Mouse (Mus musculus): ENCODE measurements around the gene Slc7a11. TPM values are rescaled to one million over a fixed set of nuclear protein-coding genes. Genes with fewer than 3 reads are reported as not detected.

The Slc7a11 gene
- polyA plus RNA-seq, 1 experiment from 2014 or later, result 0.26 TPM

GRCm38 (mm10) chr3:50302648-50303047 lies 140.8 kb downstream of the Slc7a11 start:
- Histone ChIP-seq H3K9ac (ENCODE audit: low read length) (no peak overlapping the region), H3K4me2 (ENCODE audit: low read depth, low read length) (no peak overlapping the region), H3K4me3 (replicated peaks; ENCODE audit: low read length) (no peak overlapping the region), H3K27me3 (ENCODE audit: control insufficient read depth, insufficient read depth, low read length) (no peaks in the 10 kb centered on the region), H3K4me1 (ENCODE audit: control insufficient read depth, insufficient read depth, low read length) (no peaks in the 10 kb centered on the region), H3K27ac (ENCODE audit: low read length) (no peak overlapping the region), H3K36me3 (ENCODE audit: control insufficient read depth, insufficient read depth, low read length) (no peaks in the 10 kb centered on the region), H3K9me3 (replicated peaks; ENCODE audit: control insufficient read depth, low read length) (no peaks in the 10 kb centered on the region)
- 30% methylated on average over 6 of the region's 6 CpGs for WGBS
- peak; percentile 56; the same call in 1 of the 2 replicates for ATAC-seq (ENCODE audit: insufficient read depth, low FRiP score)

- Histone ChIP-seq H3K27me3 (ENCODE audit: control insufficient read depth, insufficient read depth, low read length) (no peaks in the 10 kb centered on the region), H3K27ac (ENCODE audit: low read length) (no peak overlapping the region), H3K4me2 (ENCODE audit: low read depth, low read length) (no peak overlapping the region), H3K9me3 (replicated peaks; ENCODE audit: control insufficient read depth, low read length) (no peaks in the 10 kb centered on the region), H3K36me3 (ENCODE audit: control insufficient read depth, insufficient read depth, low read length) (no peaks in the 10 kb centered on the region), H3K4me3 (replicated peaks; ENCODE audit: low read length) (no peak overlapping the region), H3K9ac (ENCODE audit: low read length) (no peak overlapping the region), H3K4me1 (ENCODE audit: control insufficient read depth, insufficient read depth, low read length) (no peaks in the 10 kb centered on the region)
- WGBS, result 4% methylated on average over 4 of the region's 4 CpGs
- peak; percentile 37; the same call in 1 of the 2 replicates for ATAC-seq (ENCODE audit: insufficient read depth, low FRiP score)
These were observed 142.5 kb downstream of the Slc7a11 start for GRCm38 (mm10) chr3:50300952-50301303.

GRCm38 (mm10) chr3:50300002-50300951 lies 143.1 kb downstream of the Slc7a11 start:
- Histone ChIP-seq H3K4me3 (replicated peaks; ENCODE audit: low read length) (no peak overlapping the region), H3K36me3 (ENCODE audit: control insufficient read depth, insufficient read depth, low read length) (no peaks in the 10 kb centered on the region), H3K27ac (ENCODE audit: low read length) (no peak overlapping the region), H3K4me1 (ENCODE audit: control insufficient read depth, insufficient read depth, low read length) (no peaks in the 10 kb centered on the region), H3K27me3 (ENCODE audit: control insufficient read depth, insufficient read depth, low read length) (no peaks in the 10 kb centered on the region), H3K4me2 (ENCODE audit: low read depth, low read length) (no peak overlapping the region), H3K9ac (ENCODE audit: low read length) (no peak overlapping the region), H3K9me3 (replicated peaks; ENCODE audit: control insufficient read depth, low read length) (no peaks in the 10 kb centered on the region)
- WGBS, result 78% methylated on average over 17 of the region's 17 CpGs
- ATAC-seq (ENCODE audit: insufficient read depth, low FRiP score), result no peak

GRCm38 (mm10) chr3:50298366-50298991 lies 144.9 kb downstream of the Slc7a11 start:
- Histone ChIP-seq H3K27me3 (ENCODE audit: control insufficient read depth, insufficient read depth, low read length) (no peaks in the 10 kb centered on the region), H3K9ac (ENCODE audit: low read length) (no peak overlapping the region), H3K27ac (ENCODE audit: low read length) (no peak overlapping the region), H3K36me3 (ENCODE audit: control insufficient read depth, insufficient read depth, low read length) (no peaks in the 10 kb centered on the region), H3K4me3 (replicated peaks; ENCODE audit: low read length) (no peak overlapping the region), H3K4me2 (ENCODE audit: low read depth, low read length) (no peak overlapping the region), H3K4me1 (ENCODE audit: control insufficient read depth, insufficient read depth, low read length) (no peaks in the 10 kb centered on the region), H3K9me3 (replicated peaks; ENCODE audit: control insufficient read depth, low read length) (no peaks in the 10 kb centered on the region)
- no peak for ATAC-seq (ENCODE audit: insufficient read depth, low FRiP score)
- 79% methylated on average over 7 of the region's 7 CpGs for WGBS

- Histone ChIP-seq H3K27ac (ENCODE audit: low read length) (no peak overlapping the region), H3K4me1 (ENCODE audit: control insufficient read depth, insufficient read depth, low read length) (no peaks in the 10 kb centered on the region), H3K4me2 (ENCODE audit: low read depth, low read length) (no peak overlapping the region), H3K27me3 (ENCODE audit: control insufficient read depth, insufficient read depth, low read length) (no peaks in the 10 kb centered on the region), H3K9ac (ENCODE audit: low read length) (no peak overlapping the region), H3K9me3 (replicated peaks; ENCODE audit: control insufficient read depth, low read length) (no peaks in the 10 kb centered on the region), H3K4me3 (replicated peaks; ENCODE audit: low read length) (no peak overlapping the region), H3K36me3 (ENCODE audit: control insufficient read depth, insufficient read depth, low read length) (no peaks in the 10 kb centered on the region)
- no peak for ATAC-seq (ENCODE audit: insufficient read depth, low FRiP score)
- WGBS, result 50% methylated on average over 10 of the region's 10 CpGs
These were observed 146.5 kb downstream of the Slc7a11 start for GRCm38 (mm10) chr3:50296956-50297355.

- ATAC-seq (ENCODE audit: insufficient read depth, low FRiP score), result no peak
- Histone ChIP-seq H3K27me3 (ENCODE audit: control insufficient read depth, insufficient read depth, low read length) (no peaks in the 10 kb centered on the region), H3K4me2 (ENCODE audit: low read depth, low read length) (no peak overlapping the region), H3K9me3 (replicated peaks; ENCODE audit: control insufficient read depth, low read length) (no peaks in the 10 kb centered on the region), H3K36me3 (ENCODE audit: control insufficient read depth, insufficient read depth, low read length) (no peaks in the 10 kb centered on the region), H3K9ac (ENCODE audit: low read length) (no peak overlapping the region), H3K4me3 (replicated peaks; ENCODE audit: low read length) (no peak overlapping the region), H3K27ac (ENCODE audit: low read length) (no peak overlapping the region), H3K4me1 (ENCODE audit: control insufficient read depth, insufficient read depth, low read length) (peaks cover 7% of the 10 kb centered on the region; the same call in 1 of the 2 replicates)
- whole genome bisulfite sequencing, result 65% methylated on average over 2 of the region's 2 CpGs
These were observed 168.4 kb downstream of the Slc7a11 start for GRCm38 (mm10) chr3:50275023-50275422.

GRCm38 (mm10) chr3:50272222-50272621 lies 171.2 kb downstream of the Slc7a11 start:
- no peak overlapping the region for H3K4me2 ChIP-seq (ENCODE audit: low read depth, low read length)
- H3K36me3 ChIP-seq (ENCODE audit: control insufficient read depth, insufficient read depth, low read length), result no peaks in the 10 kb centered on the region
- H3K9ac ChIP-seq (ENCODE audit: low read length), result no peak overlapping the region
- H3K9me3 ChIP-seq (replicated peaks; ENCODE audit: control insufficient read depth, low read length), result no peaks in the 10 kb centered on the region
- no peaks in the 10 kb centered on the region for H3K27me3 ChIP-seq (ENCODE audit: control insufficient read depth, insufficient read depth, low read length)
- no peak overlapping the region for H3K27ac ChIP-seq (ENCODE audit: low read length)
- no peak overlapping the region for H3K4me3 ChIP-seq (replicated peaks; ENCODE audit: low read length)
- H3K4me1 ChIP-seq (ENCODE audit: control insufficient read depth, insufficient read depth, low read length), result peaks cover 4% of the 10 kb centered on the region; the same call in 1 of the 2 replicates
- ATAC-seq (ENCODE audit: insufficient read depth, low FRiP score), result no peak

- Histone ChIP-seq H3K4me2 (ENCODE audit: low read depth, low read length) (no peak overlapping the region), H3K9ac (ENCODE audit: low read length) (no peak overlapping the region), H3K27me3 (ENCODE audit: control insufficient read depth, insufficient read depth, low read length) (no peaks in the 10 kb centered on the region), H3K27ac (ENCODE audit: low read length) (no peak overlapping the region), H3K4me3 (replicated peaks; ENCODE audit: low read length) (no peak overlapping the region), H3K4me1 (ENCODE audit: control insufficient read depth, insufficient read depth, low read length) (no peaks in the 10 kb centered on the region), H3K9me3 (replicated peaks; ENCODE audit: control insufficient read depth, low read length) (no peaks in the 10 kb centered on the region), H3K36me3 (ENCODE audit: control insufficient read depth, insufficient read depth, low read length) (no peaks in the 10 kb centered on the region)
- 81% methylated on average over 4 of the region's 4 CpGs for WGBS
- ATAC-seq (ENCODE audit: insufficient read depth, low FRiP score), result no peak
These were observed 173.7 kb downstream of the Slc7a11 start for GRCm38 (mm10) chr3:50269680-50270079.

- no peaks in the 10 kb centered on the region for H3K36me3 ChIP-seq (ENCODE audit: control insufficient read depth, insufficient read depth, low read length)
- no peaks in the 10 kb centered on the region for H3K9me3 ChIP-seq (replicated peaks; ENCODE audit: control insufficient read depth, low read length)
- no peaks in the 10 kb centered on the region for H3K27me3 ChIP-seq (ENCODE audit: control insufficient read depth, insufficient read depth, low read length)
- H3K27ac ChIP-seq (ENCODE audit: low read length), result no peak overlapping the region; the same call in 1 of the 2 replicates
- no peak overlapping the region for H3K9ac ChIP-seq (ENCODE audit: low read length)
- H3K4me3 ChIP-seq (replicated peaks; ENCODE audit: low read length), result no peak overlapping the region
- ATAC-seq (ENCODE audit: insufficient read depth, low FRiP score), result peak; percentile 65; the same call in 1 of the 2 replicates
- H3K4me2 ChIP-seq (ENCODE audit: low read depth, low read length), result no peak overlapping the region
- WGBS, result 37% methylated on average over 2 of the region's 2 CpGs
- H3K4me1 ChIP-seq (ENCODE audit: control insufficient read depth, insufficient read depth, low read length), result no peaks in the 10 kb centered on the region; the same call in 1 of the 2 replicates
These were observed 180.8 kb downstream of the Slc7a11 start for GRCm38 (mm10) chr3:50262547-50263087.
